Mouse (Mus musculus): Measurements from ENCODE around the gene Sec13. TPM values are rescaled to one million over a fixed set of nuclear protein-coding genes. Genes with fewer than 3 reads are reported as not detected.
"Not testable (repeated sequence)": the region's sequence is repeated elsewhere in the genome, so short reads cannot be mapped to it uniquely, and the experiment has no call there.

The Sec13 gene
- polyA plus RNA-seq, 1 experiment from 2014 or later: 192 TPM

DNA sequence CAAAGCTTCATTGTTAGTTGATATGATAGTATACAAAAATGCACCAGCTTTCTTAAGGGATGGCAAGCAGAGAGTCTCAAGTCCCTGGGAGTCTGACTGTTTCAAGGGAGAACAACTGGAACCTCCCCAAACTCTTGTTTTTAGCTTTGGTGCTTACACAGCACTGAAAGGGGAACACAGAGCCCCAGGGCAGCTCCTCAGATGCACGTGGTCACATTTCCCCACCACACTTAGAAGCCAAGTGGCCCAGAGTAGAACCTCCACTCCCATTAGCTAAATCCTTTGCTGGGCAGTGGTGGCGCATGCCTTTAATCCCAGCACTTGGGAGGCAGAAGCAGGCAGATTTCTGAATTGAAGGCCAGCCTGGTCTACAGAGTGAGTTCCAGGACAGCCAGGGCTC lies 882 bp upstream of the Sec13 start:
- no peak for ATAC-seq (replicated peaks)
- Histone ChIP-seq H3K4me1 (peaks cover 17% of the 10 kb centered on the region), H3K9ac (no peak overlapping the region), H3K4me2 (no peak overlapping the region), H3K9me3 (no peaks in the 10 kb centered on the region), H3K4me3 (no peak overlapping the region), H3K27ac (no peak overlapping the region), H3K36me3 (replicated peaks) (peaks cover 6% of the 10 kb centered on the region; the same call in 1 of the 2 replicates), H3K27me3 (replicated peaks) (no peaks in the 10 kb centered on the region)
- WGBS: 71% methylated on average over 2 of the region's 2 CpGs

DNA sequence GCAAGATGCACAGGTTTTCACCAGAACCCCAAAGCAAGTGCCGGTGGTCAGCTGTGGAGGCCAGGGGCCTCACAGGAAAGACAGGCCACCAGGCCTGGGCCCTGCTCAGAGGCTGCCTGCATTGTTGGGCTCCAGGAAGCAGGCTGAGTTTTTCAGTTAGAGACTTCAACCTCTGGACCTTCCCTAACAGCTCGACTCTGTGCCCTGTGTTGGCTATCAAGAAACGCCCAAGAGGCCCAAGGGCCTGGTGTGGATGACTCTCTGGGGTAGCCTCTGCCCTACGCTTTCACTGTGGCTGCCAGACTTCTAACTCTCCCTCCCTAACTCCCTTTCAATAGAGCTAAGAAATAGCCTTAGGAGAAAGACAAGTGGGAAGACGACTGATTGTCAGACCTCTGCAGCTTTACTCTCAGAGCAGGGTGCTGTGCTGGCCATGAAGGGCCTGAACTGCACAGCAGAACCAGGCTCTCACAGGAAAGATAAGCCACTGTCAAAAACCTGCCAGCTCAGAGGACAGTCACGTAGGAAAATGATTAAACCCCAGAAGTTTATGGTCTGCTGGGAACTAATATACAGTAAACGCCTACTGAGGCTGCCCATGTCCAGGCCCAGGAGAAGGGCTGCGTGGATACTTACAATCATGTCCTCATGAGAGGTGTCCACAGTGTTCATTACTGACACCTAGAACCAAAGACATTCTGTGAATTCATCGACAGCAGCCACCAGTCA lies 3.1 kb downstream of the Sec13 start:
- 93% methylated on average over 9 of the region's 9 CpGs for WGBS
- Histone ChIP-seq H3K36me3 (replicated peaks) (peaks cover 29% of the 10 kb centered on the region), H3K4me2 (no peak overlapping the region), H3K27ac (no peak overlapping the region), H3K4me3 (no peak overlapping the region), H3K9me3 (no peaks in the 10 kb centered on the region), H3K4me1 (peaks cover 17% of the 10 kb centered on the region), H3K9ac (no peak overlapping the region), H3K27me3 (replicated peaks) (no peaks in the 10 kb centered on the region)
- ATAC-seq (replicated peaks): no peak

DNA sequence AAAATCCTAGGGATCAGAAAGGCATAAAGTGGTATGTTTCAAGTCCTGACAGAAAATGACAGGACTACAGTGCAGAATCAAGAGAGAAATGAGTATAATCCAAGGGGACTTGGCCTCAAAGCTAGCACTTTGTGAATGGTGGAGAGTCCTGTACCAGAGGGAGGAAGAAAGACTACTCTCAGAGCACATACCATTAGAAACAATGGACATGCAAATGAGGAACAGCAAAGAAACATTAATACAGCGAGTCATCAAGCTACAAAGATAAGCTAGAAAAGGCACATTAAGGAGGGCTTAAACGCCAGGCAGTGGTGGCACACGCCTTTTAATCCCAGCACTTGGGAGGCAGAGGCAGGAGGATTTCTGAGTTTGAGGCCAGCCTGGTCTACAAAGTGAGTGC lies 9.2 kb downstream of the Sec13 start:
- WGBS: 94% methylated on average over 3 of the region's 3 CpGs

DNA sequence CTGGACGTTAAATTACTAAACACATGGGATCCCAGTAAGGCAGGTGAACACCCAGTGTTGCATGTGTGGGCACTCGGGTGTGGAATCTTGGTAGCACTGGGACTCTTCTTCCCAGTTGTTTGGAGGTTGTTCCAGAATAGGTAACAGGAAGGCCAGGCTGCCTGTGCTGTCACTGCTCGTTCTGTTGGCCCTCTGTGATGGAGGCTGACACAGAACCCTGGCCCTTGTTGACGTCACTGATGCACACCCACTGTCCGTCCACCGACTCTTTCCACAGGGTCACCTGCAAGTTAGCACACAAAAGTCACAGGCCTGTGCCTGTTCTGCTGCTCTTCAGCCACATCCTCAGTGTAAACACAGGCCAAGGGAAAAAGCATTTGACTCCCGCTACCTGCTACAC lies 12.4 kb downstream of the Sec13 start:
- H3K4me1 ChIP-seq: no peaks in the 10 kb centered on the region
- H3K27ac ChIP-seq: no peak overlapping the region
- H3K36me3 ChIP-seq (replicated peaks): peaks cover 55% of the 10 kb centered on the region
- H3K9me3 ChIP-seq: no peaks in the 10 kb centered on the region
- no peak overlapping the region for H3K4me3 ChIP-seq
- 90% methylated on average over 7 of the region's 7 CpGs for WGBS
- H3K9ac ChIP-seq: no peak overlapping the region
- H3K4me2 ChIP-seq: no peak overlapping the region
- H3K27me3 ChIP-seq (replicated peaks): no peaks in the 10 kb centered on the region
- ATAC-seq (replicated peaks): no peak

More for the DNA sequence above, 9.2 kb downstream of the Sec13 start:
- no peak overlapping the region for H3K27ac ChIP-seq
- no peak overlapping the region for H3K9ac ChIP-seq
- H3K36me3 ChIP-seq (replicated peaks): peaks cover 71% of the 10 kb centered on the region
- H3K9me3 ChIP-seq: no peaks in the 10 kb centered on the region
- H3K4me3 ChIP-seq: no peak overlapping the region
- H3K4me1 ChIP-seq: no peaks in the 10 kb centered on the region
- H3K27me3 ChIP-seq (replicated peaks): no peaks in the 10 kb centered on the region
- no peak for ATAC-seq (replicated peaks)
- no peak overlapping the region for H3K4me2 ChIP-seq

DNA sequence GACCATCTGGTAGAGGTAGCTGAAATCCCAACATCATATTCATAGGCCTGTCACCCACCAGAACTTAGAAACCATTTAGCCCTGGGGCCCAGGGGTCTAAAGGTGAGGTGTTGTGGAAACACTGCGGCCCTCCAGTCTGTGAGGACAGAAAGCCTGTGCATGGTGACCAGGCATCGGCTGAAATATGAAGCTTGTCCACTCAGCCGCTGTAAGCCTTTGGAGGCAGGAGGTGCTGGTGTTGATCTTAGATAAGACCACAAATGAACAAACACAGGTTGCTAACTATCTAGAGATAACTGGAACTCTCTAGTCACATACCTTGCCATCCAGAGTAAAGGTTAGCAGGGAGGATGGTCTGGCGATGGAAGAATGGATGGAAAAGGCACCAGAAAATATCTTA lies 19.5 kb downstream of the Sec13 start:
- no peak for ATAC-seq (replicated peaks)
- Histone ChIP-seq H3K4me1 (no peaks in the 10 kb centered on the region), H3K4me3 (no peak overlapping the region), H3K4me2 (no peak overlapping the region), H3K9me3 (no peaks in the 10 kb centered on the region), H3K9ac (no peak overlapping the region), H3K27me3 (replicated peaks) (no peaks in the 10 kb centered on the region), H3K27ac (no peak overlapping the region), H3K36me3 (replicated peaks) (peaks cover 17% of the 10 kb centered on the region)
- WGBS: 95% methylated on average over 4 of the region's 4 CpGs

DNA sequence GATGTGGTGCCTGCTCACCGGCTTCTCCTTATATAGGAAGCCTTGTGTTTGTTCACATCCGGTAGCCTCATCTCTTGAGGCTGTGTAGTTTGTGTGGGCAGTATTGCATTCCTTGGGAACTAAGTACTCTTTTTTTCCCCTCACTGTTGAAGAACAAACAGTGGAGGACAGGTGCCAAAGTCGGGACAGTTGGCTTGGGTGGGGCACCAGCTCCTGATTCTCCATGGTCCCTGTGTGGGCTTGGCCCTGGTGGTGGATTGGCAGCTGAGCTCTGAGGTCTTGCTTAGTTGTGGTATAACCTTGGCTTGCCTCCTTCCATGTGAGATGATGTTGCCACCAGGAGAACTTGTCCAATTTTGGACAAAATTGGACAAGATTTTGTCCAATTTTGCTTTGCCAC lies 20.7 kb downstream of the Sec13 start, which contains the start of gene Ghrl:
TSS of gene Ghrl (minus strand) at position 3 of the 400 bp plus-strand sequence.
- Histone ChIP-seq H3K36me3 (replicated peaks) (peaks cover 20% of the 10 kb centered on the region; the same call in 1 of the 2 replicates), H3K27me3 (replicated peaks) (no peaks in the 10 kb centered on the region), H3K4me2 (no peak within 1 kb of the TSS), H3K9me3 (no peaks in the 10 kb centered on the region), H3K4me1 (no peaks in the 10 kb centered on the region), H3K9ac (no peak within 1 kb of the TSS), H3K4me3 (no peak within 1 kb of the TSS), H3K27ac (no peak within 1 kb of the TSS)
- ATAC-seq (replicated peaks): no peak
- WGBS: 88% methylated on average over 3 of the region's 3 CpGs

DNA sequence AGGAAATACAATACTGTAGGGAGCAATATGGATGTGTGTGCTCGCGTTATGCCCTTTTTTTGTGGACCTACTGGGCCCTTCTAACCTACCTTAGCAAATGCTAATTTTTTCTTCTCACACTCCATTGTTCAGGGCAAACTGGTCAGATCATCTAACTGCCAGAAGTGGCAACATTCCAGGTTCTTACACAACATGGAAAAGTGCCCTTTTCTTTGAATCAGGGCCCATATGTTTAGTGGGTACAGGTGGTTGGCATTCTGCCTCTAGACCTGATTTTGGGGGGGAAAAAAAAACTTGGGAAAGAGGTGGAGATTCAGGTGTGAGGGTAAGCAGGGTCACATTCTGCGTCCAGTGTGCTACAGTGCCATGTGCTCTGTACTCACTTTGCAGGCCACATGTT lies 23.0 kb downstream of the Sec13 start:
- ATAC-seq (replicated peaks): no peak
- H3K9me3 ChIP-seq: no peaks in the 10 kb centered on the region
- H3K4me2 ChIP-seq: no peak overlapping the region
- H3K4me1 ChIP-seq: no peaks in the 10 kb centered on the region
- no peaks in the 10 kb centered on the region for H3K27me3 ChIP-seq (replicated peaks)
- peaks cover 36% of the 10 kb centered on the region for H3K36me3 ChIP-seq (replicated peaks)
- no peak overlapping the region for H3K4me3 ChIP-seq
- H3K9ac ChIP-seq: no peak overlapping the region
- WGBS: 90% methylated on average over 3 of the region's 3 CpGs
- no peak overlapping the region for H3K27ac ChIP-seq

DNA sequence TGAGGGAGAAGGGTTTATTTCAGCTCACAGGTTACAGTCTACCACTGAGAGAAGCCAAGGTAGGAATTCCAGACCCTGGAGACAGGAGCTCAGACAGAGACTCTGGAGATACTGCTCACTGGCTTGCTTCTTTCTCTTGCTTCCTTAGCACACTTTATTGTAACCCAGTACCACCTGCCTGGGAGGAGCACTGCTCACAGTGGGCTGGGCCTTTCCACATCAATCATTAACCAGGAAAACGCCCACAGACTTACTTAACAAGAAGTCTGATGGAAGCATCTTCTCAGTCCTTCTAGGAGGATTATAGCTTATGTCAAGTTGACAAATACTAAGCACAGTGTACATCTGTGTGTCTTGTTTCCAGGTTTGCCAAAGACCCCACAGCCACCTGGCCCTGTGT lies 25.7 kb downstream of the Sec13 start:
- Histone ChIP-seq H3K9me3 (no peaks in the 10 kb centered on the region), H3K27ac (no peak overlapping the region), H3K4me1 (no peaks in the 10 kb centered on the region), H3K4me3 (no peak overlapping the region), H3K27me3 (replicated peaks) (no peaks in the 10 kb centered on the region), H3K4me2 (no peak overlapping the region), H3K36me3 (replicated peaks) (peaks cover 49% of the 10 kb centered on the region), H3K9ac (no peak overlapping the region)
- no peak for ATAC-seq (replicated peaks)
- WGBS: 89% methylated on average over 1 of the region's 1 CpGs

DNA sequence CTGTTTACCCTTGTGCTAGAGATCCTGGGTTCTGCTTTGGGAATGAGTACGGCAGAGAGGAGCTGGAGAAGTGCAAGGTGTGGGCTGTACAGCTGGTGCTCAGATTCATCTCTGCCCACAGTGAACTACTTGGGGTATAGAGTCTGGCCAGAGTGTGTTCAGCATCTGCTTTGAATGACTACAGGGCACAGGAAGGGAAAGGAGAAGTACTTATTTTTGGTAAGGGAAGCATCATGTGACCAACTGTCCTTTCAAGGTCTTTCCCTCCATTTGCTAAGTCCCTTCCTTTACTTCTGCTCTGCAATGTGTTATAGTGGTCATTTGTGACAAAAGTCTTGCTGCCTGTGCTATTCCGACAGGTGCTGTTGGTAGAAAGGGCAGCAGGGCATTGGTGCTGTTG lies 26.3 kb downstream of the Sec13 start:
- H3K4me1 ChIP-seq: no peaks in the 10 kb centered on the region
- peaks cover 53% of the 10 kb centered on the region for H3K36me3 ChIP-seq (replicated peaks)
- no peak for ATAC-seq (replicated peaks)
- H3K9ac ChIP-seq: no peak overlapping the region
- H3K27ac ChIP-seq: no peak overlapping the region
- no peaks in the 10 kb centered on the region for H3K9me3 ChIP-seq
- no peak overlapping the region for H3K4me3 ChIP-seq
- H3K27me3 ChIP-seq (replicated peaks): no peaks in the 10 kb centered on the region
- H3K4me2 ChIP-seq: no peak overlapping the region
- WGBS: 95% methylated on average over 2 of the region's 2 CpGs

DNA sequence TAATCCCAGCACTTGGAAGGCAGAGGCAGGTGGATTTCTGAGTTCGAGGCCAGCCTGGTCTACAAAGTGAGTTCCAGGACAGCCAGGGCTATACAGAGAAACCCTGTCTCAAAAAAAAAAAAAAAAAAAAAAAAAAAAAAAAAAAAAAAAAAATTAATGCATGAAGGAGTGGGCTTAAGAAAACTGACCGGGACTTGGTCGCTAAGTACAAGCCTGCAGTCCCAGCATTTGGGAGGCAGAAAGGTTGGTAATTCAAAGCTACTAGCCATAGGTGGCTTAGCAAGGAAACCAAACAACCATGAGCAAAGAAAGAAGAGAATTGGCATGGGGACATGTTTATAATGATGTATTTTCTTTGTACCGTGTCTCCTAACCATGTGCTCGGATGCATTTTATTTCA lies 27.2 kb downstream of the Sec13 start:
- H3K4me3 ChIP-seq; H3K27ac ChIP-seq; H3K4me1 ChIP-seq; ATAC-seq (replicated peaks); H3K9me3 ChIP-seq; H3K4me2 ChIP-seq; H3K9ac ChIP-seq; H3K27me3 ChIP-seq (replicated peaks): not testable (repeated sequence)
- 95% methylated on average over 5 of the region's 5 CpGs for WGBS
- H3K36me3 ChIP-seq (replicated peaks): peaks cover 58% of the 10 kb centered on the region

DNA sequence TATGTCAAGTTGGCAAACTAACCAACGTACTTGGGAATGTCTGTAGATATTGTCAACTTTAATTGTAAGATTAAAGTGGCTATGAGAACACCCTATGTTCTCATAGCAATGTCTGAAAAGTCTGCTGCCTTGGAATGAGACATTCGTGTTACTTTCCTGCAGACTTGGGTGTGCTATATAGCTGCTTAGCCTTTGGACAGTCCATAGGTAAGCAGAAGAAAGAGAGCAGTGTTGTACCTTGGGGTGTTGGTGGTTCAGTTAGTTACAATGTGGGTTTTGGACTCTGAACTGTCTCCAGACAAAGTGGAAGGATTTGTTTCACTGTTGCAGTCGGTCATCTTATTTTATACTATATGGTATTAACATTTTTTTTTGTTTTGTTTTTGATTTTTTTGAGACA lies 27.8 kb downstream of the Sec13 start:
- Histone ChIP-seq H3K4me1 (no peaks in the 10 kb centered on the region), H3K9ac (no peak overlapping the region), H3K4me2 (no peak overlapping the region), H3K36me3 (replicated peaks) (peaks cover 64% of the 10 kb centered on the region), H3K27me3 (replicated peaks) (no peaks in the 10 kb centered on the region), H3K9me3 (no peaks in the 10 kb centered on the region), H3K27ac (no peak overlapping the region), H3K4me3 (no peak overlapping the region)
- WGBS: 92% methylated on average over 3 of the region's 3 CpGs
- ATAC-seq (replicated peaks): no peak

DNA sequence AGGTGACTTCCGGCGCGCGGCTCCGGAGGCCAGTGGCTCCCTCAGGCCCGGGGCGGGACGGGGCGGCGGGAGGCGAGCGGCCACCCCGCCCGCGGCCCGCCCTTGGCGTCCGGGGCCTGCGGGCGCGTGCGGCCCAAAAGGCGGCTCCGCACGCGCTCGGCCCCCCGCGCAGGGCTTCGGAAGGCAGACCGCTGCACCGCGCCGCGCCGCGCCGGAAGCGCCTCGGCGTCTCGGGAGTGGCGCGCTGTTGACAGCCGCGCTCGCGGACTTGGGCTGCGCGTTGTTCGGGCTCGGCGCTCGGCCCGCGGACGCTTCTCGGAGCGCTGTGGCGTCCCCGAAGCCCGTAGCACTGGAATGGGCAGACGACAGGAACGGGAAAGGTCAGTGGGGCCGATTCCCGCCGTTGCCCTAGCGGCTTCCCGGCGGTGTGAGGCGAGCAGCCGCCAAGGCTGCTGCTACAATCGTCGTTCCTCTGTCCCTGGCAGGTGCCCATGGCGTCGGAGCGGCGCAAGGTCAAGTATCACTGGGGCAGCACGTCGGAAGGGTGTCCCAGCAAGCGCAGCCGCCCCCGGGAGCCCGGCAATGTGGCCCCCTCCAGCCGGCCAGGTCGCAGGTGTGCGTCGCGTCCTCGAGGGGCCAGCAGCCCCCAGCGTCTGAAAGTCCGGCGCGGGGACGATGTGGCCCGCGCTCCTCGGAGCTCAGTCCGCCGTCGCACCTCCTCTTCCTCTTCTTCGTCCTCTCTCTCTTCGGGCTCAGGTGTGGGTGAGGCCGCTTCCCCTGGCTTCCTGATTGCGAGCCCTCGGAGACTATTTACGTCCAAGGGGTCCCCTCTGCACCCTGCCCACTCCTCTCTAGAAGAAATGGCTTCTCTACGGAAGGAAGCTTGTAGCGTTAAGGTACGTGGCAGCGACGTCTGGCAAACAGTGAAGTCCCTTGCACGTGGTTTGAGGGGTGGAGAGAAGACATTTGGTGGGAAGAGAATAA lies 43.0 kb downstream of the Sec13 start:
- Histone ChIP-seq H3K27me3 (replicated peaks) (no peaks in the 10 kb centered on the region), H3K4me1 (peaks cover 29% of the 10 kb centered on the region), H3K4me3 (peak overlapping the region; percentile 68), H3K4me2 (peak overlapping the region; percentile 99), H3K9ac (peak overlapping the region; percentile 78), H3K36me3 (replicated peaks) (peaks cover 12% of the 10 kb centered on the region; the same call in 1 of the 2 replicates), H3K27ac (peak overlapping the region; percentile 87), H3K9me3 (no peaks in the 10 kb centered on the region)
- WGBS: under 1% methylated on average over 113 of the region's 113 CpGs
- ATAC-seq (replicated peaks): peak; percentile 79
